15 mouse cellular contexts compared by ENCODE assay signal in genomic region chr7:98903884-98904283, GRCm38 (mm10).
DNase-seq lines count a peak whose midpoint lies in the region; ATAC-seq and TF ChIP-seq lines count a peak whose summit lies in the region.
"Had no signal": no experiment of that assay in that cellular context is flagged by ENCODE, and none has a peak within 500 bp of the region (broad histone marks: within the 10 kb centered on the region; RNA-seq: fewer than 3 reads in every experiment).

No protein-coding gene starts in this region.

- H3K36me3 ChIP-seq in liver, adult 2 months (ENCODE audit: control insufficient read depth, insufficient read depth, low read length), result no peaks in the 10 kb centered on the region; the same call in 1 of the 2 replicates
- peaks cover 15% of the 10 kb centered on the region; the same call in 1 of the 2 replicates for H3K36me3 ChIP-seq in liver, embryonic 12.5 days
- no peaks in the 10 kb centered on the region for H3K36me3 ChIP-seq in forebrain, embryonic 15.5 days
- H3K36me3 ChIP-seq: embryonic facial prominence, embryonic 15.5 days; heart, embryonic 15.5 days had no signal

- H3K27ac ChIP-seq in gastrocnemius, adult 2 months, result peak overlapping the region; percentile 57
- no peak overlapping the region for H3K27ac ChIP-seq in liver, adult 2 months (replicated peaks; ENCODE audit: insufficient read depth, low read depth, low read length)
- no peak overlapping the region for H3K27ac ChIP-seq in liver, embryonic 12.5 days
- no peak overlapping the region for H3K27ac ChIP-seq in forebrain, embryonic 15.5 days (replicated peaks)
- H3K27ac ChIP-seq: heart, embryonic 15.5 days; hindbrain, postnatal 0 days; liver, embryonic 14.5 days had no signal

- no peak for ATAC-seq in liver, embryonic 12.5 days
- ATAC-seq in forebrain, embryonic 15.5 days (replicated peaks), result no peak
- ATAC-seq: activated CD4-positive, CD25-positive, alpha-beta regulatory T cell, adult 4 months; hindbrain, postnatal 0 days had no signal

- no peaks in the 10 kb centered on the region for H3K27me3 ChIP-seq in liver, adult 2 months (ENCODE audit: control insufficient read depth, insufficient read depth, low read length)
- H3K27me3 ChIP-seq in liver, embryonic 12.5 days (replicated peaks), result no peaks in the 10 kb centered on the region
- H3K27me3 ChIP-seq in forebrain, embryonic 15.5 days, result no peaks in the 10 kb centered on the region
- H3K27me3 ChIP-seq: embryonic facial prominence, embryonic 15.5 days; heart, embryonic 15.5 days had no signal

- 29% methylated on average over 5 of the region's 5 CpGs for WGBS in liver, adult 2 months
- WGBS in liver, embryonic 12.5 days (ENCODE audit: insufficient replicate concordance), result 63% methylated on average over 5 of the region's 5 CpGs
- 57% methylated on average over 5 of the region's 5 CpGs for WGBS in forebrain, embryonic 15.5 days

- no peak for DNase-seq in gastrocnemius, adult 2 months
- DNase-seq in gastrocnemius, postnatal 36 days, result no peak
- DNase-seq in liver, adult 2 months (ENCODE audit: extremely low read depth, low read depth, low spot score), result peak; percentile 74
- peak; percentile 37 for DNase-seq in ZHBTc4 (ENCODE audit: low read depth, low spot score)
- peak; percentile 62 for DNase-seq in skeletal muscle tissue, adult 2 months (ENCODE audit: low read depth, low spot score)
- DNase-seq: forebrain, postnatal 0 days; gastrocnemius, postnatal 14 days; right cerebral cortex, postnatal 25 days had no signal

- no peak for TF ChIP-seq POLR2A in liver, adult 2 months (IDR thresholded peaks at IDR 0.05; ENCODE audit: extremely low read depth, insufficient read depth, low read length)

- no peaks in the 10 kb centered on the region; the same call in 1 of the 2 replicates for H3K79me2 ChIP-seq in liver, adult 2 months (ENCODE audit: control insufficient read depth, insufficient read depth, low read length)

- no peak overlapping the region for H3K4me2 ChIP-seq in liver, embryonic 12.5 days
- no peak overlapping the region for H3K4me2 ChIP-seq in forebrain, embryonic 15.5 days (replicated peaks)
- H3K4me2 ChIP-seq: embryonic facial prominence, embryonic 15.5 days; heart, embryonic 15.5 days had no signal

- no peak overlapping the region; the same call in 1 of the 2 replicates for H3K4me3 ChIP-seq in gastrocnemius, adult 2 months
- H3K4me3 ChIP-seq in liver, adult 2 months (ENCODE audit: insufficient read depth, low read depth, low read length), result no peak overlapping the region
- no peak overlapping the region for H3K4me3 ChIP-seq in liver, embryonic 12.5 days
- H3K4me3 ChIP-seq in forebrain, embryonic 15.5 days, result no peak overlapping the region
- H3K4me3 ChIP-seq: embryonic facial prominence, embryonic 15.5 days; heart, embryonic 15.5 days had no signal

- intact Hi-C loops in gastrocnemius, adult 2 months (cut with DNase I), result no loop called here
- intact Hi-C loops in gastrocnemius, postnatal 36 days (cut with DNase I), result no loop called here

- H3K9me3 ChIP-seq in liver, embryonic 12.5 days (replicated peaks), result peaks cover 7% of the 10 kb centered on the region; the same call in 1 of the 2 replicates
- H3K9me3 ChIP-seq in forebrain, embryonic 15.5 days, result no peaks in the 10 kb centered on the region
- H3K9me3 ChIP-seq: embryonic facial prominence, embryonic 15.5 days; heart, embryonic 15.5 days had no signal

- no peak overlapping the region for H3K9ac ChIP-seq in liver, adult 2 months (ENCODE audit: low read depth, low read length)
- H3K9ac ChIP-seq in liver, embryonic 12.5 days, result no peak overlapping the region
- no peak overlapping the region for H3K9ac ChIP-seq in forebrain, embryonic 15.5 days (replicated peaks)
- H3K9ac ChIP-seq: embryonic facial prominence, embryonic 15.5 days; forebrain, postnatal 0 days; heart, embryonic 15.5 days; liver, embryonic 14.5 days had no signal

- H3K4me1 ChIP-seq in liver, adult 2 months (ENCODE audit: control insufficient read depth, insufficient read depth, low read length), result peaks cover 13% of the 10 kb centered on the region; the same call in 1 of the 2 replicates
- no peaks in the 10 kb centered on the region for H3K4me1 ChIP-seq in liver, embryonic 12.5 days
- H3K4me1 ChIP-seq in forebrain, embryonic 15.5 days, result 0 out of 2 replicates have a peak, but pooled peaks cover 4% of the 10 kb centered on the region

- TF ChIP-seq CTCF in gastrocnemius, adult 2 months (IDR thresholded peaks at IDR 0.05), result no peak
- TF ChIP-seq CTCF in liver, adult 2 months (IDR thresholded peaks at IDR 0.05; ENCODE audit: low read depth, low read length), result no peak

Comparison
In these comparisons a context has a peak if more than half of its experiments do, and no peak if none do; other contexts are left out.
1. DNase-seq: peak in liver, adult 2 months (single experiment), ZHBTc4 (single experiment) and skeletal muscle tissue, adult 2 months (single experiment); none in gastrocnemius, adult 2 months (single experiment) and gastrocnemius, postnatal 36 days (0 of 2).